Mouse (Mus musculus): Measurements from ENCODE around the gene Clk4. TPM values are rescaled to one million over a fixed set of nuclear protein-coding genes. Genes with fewer than 3 reads are reported as not detected.

Clk4 gene
- polyA plus RNA-seq, 1 experiment, result 0.47 TPM

DNA sequence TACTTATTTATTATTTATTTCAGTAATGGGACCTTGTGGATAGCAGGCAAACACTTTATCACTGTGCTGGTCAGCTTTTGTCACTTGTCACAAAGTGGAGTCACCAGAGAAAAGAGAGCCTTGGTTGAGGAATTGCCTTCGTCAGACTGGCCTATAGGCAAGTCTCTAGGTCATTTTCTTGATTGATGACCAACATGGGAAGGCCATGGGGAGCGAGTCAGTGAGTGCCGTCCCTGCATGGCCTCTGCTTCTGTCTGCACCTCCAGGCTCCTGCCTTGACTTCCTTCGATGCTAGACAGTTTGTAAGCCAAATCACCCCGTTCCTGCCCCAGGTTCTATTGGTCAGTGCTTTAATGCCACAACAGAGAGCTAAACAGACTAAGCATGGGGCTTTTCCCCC, 40.9 kb downstream of the Clk4 start:
- Histone ChIP-seq H3K4me3 (replicated peaks) (no peak overlapping the region), H3K4me1 (ENCODE audit: control insufficient read depth) (no peaks in the 10 kb centered on the region), H3K9me3 (ENCODE audit: control insufficient read depth, low read length) (no peaks in the 10 kb centered on the region), H3K36me3 (ENCODE audit: control insufficient read depth) (no peaks in the 10 kb centered on the region), H3K27me3 (ENCODE audit: control insufficient read depth) (no peaks in the 10 kb centered on the region)
- TF ChIP-seq GATA1 (IDR thresholded peaks at IDR 0.05; ENCODE audit: low read length), result no peak
- TF ChIP-seq TAL1 (IDR thresholded peaks at IDR 0.05; ENCODE audit: low read length), result no peak

DNA sequence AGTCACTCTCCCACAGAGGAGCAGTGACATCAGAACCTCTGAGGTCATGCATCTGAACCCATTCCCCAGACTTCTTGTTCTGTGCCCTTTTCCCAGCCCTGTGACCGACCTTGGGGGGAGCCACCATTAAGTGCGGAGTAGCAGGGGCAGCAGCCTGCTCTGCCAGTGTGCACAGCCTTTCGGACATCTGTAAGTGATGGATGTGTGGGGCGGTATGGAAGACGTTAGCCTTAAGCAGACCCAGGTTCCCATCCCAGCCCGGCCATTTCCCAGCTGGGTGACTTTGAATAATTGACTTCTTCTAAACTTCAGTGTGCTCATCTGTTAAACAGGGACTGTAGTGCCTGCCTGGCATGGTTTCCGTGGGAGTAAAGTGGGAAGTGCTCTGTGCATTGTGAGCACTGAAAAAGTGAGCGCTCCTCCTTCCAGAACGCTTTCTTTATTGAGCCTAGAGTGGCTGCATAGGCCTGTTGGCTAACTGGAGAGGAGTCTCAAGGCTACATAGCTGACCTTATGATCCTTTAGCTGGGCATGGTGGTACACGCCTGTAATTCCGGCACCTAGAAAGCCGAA, 42.5 kb downstream of the Clk4 start:
- Histone ChIP-seq H3K9me3 (ENCODE audit: control insufficient read depth, low read length) (no peaks in the 10 kb centered on the region), H3K36me3 (ENCODE audit: control insufficient read depth) (no peaks in the 10 kb centered on the region), H3K4me3 (replicated peaks) (no peak overlapping the region), H3K27me3 (ENCODE audit: control insufficient read depth) (no peaks in the 10 kb centered on the region), H3K4me1 (ENCODE audit: control insufficient read depth) (no peaks in the 10 kb centered on the region)
- TF ChIP-seq GATA1 (IDR thresholded peaks at IDR 0.05; ENCODE audit: low read length) (no peak), TAL1 (IDR thresholded peaks at IDR 0.05; ENCODE audit: low read length) (no peak)

DNA sequence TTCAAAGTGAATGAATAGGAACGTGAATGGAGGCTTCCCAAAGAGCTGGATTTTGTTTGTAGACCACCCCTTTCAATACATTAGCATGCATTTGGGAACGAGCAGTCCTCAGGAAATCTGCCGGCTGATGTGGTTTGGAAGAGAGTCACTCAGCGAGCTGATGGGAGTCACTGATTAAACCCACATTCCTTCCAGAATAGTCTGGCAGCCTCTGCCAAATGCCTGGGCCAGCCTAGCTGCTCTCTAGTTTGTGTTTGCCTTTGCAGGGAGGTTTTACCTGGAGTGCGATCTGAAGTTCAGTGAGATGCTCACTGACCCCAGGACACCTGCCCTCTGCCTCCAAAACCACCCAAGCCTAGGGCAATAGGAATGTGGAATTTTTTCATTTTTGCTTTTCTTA, 46.8 kb downstream of the Clk4 start:
- Histone ChIP-seq H3K4me3 (replicated peaks) (no peak overlapping the region), H3K9me3 (ENCODE audit: control insufficient read depth, low read length) (no peaks in the 10 kb centered on the region), H3K27me3 (ENCODE audit: control insufficient read depth) (no peaks in the 10 kb centered on the region), H3K4me1 (ENCODE audit: control insufficient read depth) (peaks cover under 1% of the 10 kb centered on the region), H3K36me3 (ENCODE audit: control insufficient read depth) (no peaks in the 10 kb centered on the region)
- no peak for TF ChIP-seq GATA1 (IDR thresholded peaks at IDR 0.05; ENCODE audit: low read length)
- TF ChIP-seq TAL1 (IDR thresholded peaks at IDR 0.05; ENCODE audit: low read length), result no peak

DNA sequence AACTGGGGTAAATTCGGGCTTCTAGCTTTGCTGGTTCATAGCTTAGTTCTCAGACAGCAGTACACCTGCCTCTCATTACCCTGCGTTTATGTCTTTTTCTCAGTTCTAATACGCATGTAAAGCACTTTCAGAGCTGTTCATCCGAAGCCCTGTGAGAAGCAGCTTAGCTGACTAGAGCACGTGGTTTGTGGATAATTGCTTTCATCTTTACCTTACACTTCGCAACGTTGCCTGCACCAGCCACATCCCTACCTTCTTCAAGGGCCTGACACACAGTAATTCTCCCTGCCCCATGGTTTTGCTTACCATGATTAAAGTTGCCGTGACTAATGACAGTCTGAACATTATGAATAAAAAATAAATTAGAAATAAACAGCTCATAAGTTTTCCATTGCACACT, 50.3 kb downstream of the Clk4 start:
- Histone ChIP-seq H3K9me3 (ENCODE audit: control insufficient read depth, low read length) (no peaks in the 10 kb centered on the region), H3K4me3 (replicated peaks) (no peak overlapping the region), H3K27me3 (ENCODE audit: control insufficient read depth) (no peaks in the 10 kb centered on the region), H3K4me1 (ENCODE audit: control insufficient read depth) (peaks cover 2% of the 10 kb centered on the region), H3K36me3 (ENCODE audit: control insufficient read depth) (no peaks in the 10 kb centered on the region)
- TF ChIP-seq TAL1 (IDR thresholded peaks at IDR 0.05; ENCODE audit: low read length) (no peak), GATA1 (IDR thresholded peaks at IDR 0.05; ENCODE audit: low read length) (no peak)

DNA sequence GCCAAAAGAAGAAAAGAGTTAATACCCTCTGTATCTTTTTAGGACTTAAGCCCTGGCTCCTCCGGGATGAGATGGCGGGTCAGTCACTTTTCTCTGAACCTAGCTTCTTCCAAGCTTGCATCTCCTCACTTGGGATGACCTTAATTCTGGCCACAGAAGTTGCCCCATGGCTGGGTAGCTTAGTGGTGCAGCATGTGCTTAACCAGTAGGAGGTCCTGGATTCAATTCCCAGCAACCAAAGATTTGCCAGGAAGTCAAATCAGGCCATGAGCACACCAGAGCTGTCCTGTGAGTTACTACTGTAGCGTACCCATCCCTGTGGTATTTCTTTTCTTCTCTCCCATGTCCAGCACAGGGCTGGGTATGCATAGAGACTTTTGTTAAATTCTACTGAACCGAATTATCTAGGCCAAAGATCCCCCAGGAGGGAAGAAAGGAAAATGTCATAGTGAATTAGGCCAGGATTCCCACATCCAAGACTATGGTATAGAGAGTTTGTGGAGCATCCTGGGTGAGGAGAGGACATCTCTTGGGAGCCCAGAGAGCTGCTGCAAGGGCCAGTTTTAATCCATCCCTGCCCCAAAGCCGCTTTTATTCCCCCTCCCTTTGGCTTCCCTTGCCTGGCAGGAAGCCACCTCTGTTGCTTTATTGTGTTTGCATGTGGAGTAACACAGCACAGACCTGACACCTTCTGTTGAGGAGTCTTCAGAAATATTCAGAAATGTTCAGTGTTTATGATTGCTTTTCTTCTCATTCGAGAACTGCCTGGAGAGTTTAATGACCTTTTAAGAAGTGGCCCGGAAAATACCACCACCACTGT, 54.7 kb downstream of the Clk4 start:
- Histone ChIP-seq H3K4me3 (replicated peaks) (no peak overlapping the region), H3K27me3 (ENCODE audit: control insufficient read depth) (no peaks in the 10 kb centered on the region), H3K4me1 (ENCODE audit: control insufficient read depth) (peaks cover 2% of the 10 kb centered on the region), H3K36me3 (ENCODE audit: control insufficient read depth) (no peaks in the 10 kb centered on the region), H3K9me3 (ENCODE audit: control insufficient read depth, low read length) (peaks cover 2% of the 10 kb centered on the region)
- TF ChIP-seq GATA1 (IDR thresholded peaks at IDR 0.05; ENCODE audit: low read length), result no peak
- TF ChIP-seq TAL1 (IDR thresholded peaks at IDR 0.05; ENCODE audit: low read length), result no peak

DNA sequence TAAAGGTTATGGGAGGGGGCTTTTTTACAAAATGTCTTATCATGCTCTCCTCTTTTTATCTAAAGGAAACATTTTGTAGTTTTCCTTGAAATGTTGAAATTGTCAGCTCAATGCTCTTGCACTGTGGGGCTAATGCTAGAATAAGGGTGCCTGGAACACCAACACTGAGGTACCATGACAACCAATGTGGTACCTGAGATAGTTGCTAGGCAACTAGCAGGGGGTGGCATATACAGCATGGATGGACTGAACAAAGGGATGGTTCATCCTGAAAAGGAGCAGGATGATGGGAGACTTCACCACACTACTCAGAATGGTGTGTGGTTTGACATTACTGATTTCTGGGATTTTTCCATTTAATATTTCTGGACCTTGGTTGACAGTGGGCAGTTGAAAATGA, 59.1 kb downstream of the Clk4 start:
- peaks cover 4% of the 10 kb centered on the region for H3K9me3 ChIP-seq (ENCODE audit: control insufficient read depth, low read length)
- H3K27me3 ChIP-seq (ENCODE audit: control insufficient read depth), result no peaks in the 10 kb centered on the region
- no peak for TF ChIP-seq GATA1 (IDR thresholded peaks at IDR 0.05; ENCODE audit: low read length)
- TF ChIP-seq TAL1 (IDR thresholded peaks at IDR 0.05; ENCODE audit: low read length), result no peak
- H3K4me3 ChIP-seq (replicated peaks), result no peak overlapping the region
- H3K36me3 ChIP-seq (ENCODE audit: control insufficient read depth), result no peaks in the 10 kb centered on the region
- H3K4me1 ChIP-seq (ENCODE audit: control insufficient read depth), result no peaks in the 10 kb centered on the region

DNA sequence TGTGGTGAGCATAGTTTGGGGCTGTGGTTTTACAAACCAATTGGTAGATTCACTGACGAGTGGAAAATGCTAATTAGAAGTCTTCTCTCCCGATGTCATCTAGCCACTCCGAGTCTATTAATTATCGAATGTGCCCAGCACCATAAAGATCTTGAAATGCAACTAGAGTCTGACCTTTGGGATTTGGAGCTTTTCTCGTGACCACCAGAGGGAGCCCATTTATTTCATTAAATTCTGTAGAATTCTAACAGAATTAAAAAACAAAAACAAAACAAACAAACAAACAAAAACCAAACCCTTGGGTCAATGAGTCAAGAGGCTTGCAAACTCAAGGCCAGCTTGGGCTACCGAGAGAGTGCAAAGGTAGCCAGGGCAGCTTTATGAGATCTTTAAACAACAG, 65.4 kb downstream of the Clk4 start:
- TF ChIP-seq TAL1 (IDR thresholded peaks at IDR 0.05; ENCODE audit: low read length) (no peak), GATA1 (IDR thresholded peaks at IDR 0.05; ENCODE audit: low read length) (no peak)
- no peaks in the 10 kb centered on the region for H3K4me1 ChIP-seq (ENCODE audit: control insufficient read depth)

DNA sequence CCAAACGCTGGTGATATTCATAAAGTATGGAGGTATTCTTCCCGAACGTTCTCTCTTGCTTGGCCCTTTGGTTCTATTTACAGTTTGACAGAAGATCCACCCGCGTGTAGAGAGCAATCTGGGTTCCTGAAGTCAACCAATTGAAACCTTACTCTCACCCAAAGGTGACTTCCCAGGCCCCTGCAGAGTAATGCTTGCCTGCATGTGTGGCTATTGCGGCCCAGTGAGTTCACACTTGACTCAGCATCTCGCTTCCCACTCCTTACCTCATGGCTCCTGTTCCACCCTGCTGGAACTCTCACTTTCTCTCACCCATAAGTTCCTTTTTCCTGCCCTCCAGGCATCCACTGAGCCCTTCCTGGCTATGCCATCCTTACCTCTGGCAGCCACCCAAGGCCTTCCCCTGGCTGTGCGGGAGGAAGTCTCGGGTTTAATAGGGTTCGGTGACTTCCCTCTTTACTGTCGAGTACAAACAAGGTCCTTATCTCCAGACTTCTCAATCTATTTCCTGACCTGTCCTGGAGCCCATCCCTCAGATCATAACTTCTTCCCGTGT, 66.9 kb downstream of the Clk4 start:
- Histone ChIP-seq H3K9me3 (ENCODE audit: control insufficient read depth, low read length) (no peaks in the 10 kb centered on the region), H3K4me1 (ENCODE audit: control insufficient read depth) (no peaks in the 10 kb centered on the region), H3K27me3 (ENCODE audit: control insufficient read depth) (no peaks in the 10 kb centered on the region), H3K36me3 (ENCODE audit: control insufficient read depth) (no peaks in the 10 kb centered on the region), H3K4me3 (replicated peaks) (no peak overlapping the region)
- TF ChIP-seq GATA1 (IDR thresholded peaks at IDR 0.05; ENCODE audit: low read length), result no peak

More for the DNA sequence above, 65.4 kb downstream of the Clk4 start:
- Histone ChIP-seq H3K4me3 (replicated peaks) (no peak overlapping the region), H3K27me3 (ENCODE audit: control insufficient read depth) (no peaks in the 10 kb centered on the region), H3K36me3 (ENCODE audit: control insufficient read depth) (no peaks in the 10 kb centered on the region), H3K9me3 (ENCODE audit: control insufficient read depth, low read length) (no peaks in the 10 kb centered on the region)

DNA sequence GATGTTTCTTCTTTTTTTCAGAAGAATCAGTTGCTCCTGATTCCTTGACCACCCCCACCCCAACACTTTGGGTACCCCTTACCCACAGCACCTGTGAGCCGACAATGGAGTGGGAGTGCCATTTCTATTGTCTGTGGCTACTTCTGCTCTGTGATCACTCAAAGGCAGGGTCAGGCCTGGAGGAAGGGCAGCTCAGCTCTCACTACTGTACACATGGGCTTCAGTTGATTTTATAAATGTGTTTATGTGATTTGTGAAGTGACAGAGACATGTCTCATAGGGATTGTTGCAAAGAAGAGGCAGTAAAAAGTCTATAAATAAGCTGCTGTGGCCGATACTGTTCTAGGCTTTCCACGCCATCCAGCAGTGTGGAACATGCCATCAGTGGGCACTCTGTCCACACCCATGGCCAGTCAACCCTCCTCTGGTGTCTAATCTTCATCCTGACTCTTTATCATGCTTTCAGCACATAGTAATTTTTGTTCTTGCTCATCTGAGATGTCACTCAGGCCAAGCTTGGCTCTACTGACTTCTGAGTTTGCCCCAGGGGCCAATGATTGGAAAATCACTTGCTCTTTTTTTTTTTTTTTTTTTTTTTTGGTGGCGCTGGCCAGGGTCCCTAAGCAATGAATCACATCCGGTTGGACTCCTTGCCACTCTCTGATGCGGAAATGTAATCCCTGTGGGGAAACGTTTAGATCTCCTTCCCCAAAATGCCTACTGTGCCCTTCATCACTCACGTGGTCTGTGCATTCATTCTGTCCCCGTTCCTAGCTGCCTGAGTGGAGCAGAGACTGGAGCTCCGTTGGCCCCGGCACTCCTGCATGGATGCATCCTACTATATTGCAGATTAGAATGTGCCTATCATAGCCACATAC, 68.5 kb downstream of the Clk4 start:
- Histone ChIP-seq H3K4me1 (ENCODE audit: control insufficient read depth) (no peaks in the 10 kb centered on the region), H3K27me3 (ENCODE audit: control insufficient read depth) (no peaks in the 10 kb centered on the region), H3K9me3 (ENCODE audit: control insufficient read depth, low read length) (no peaks in the 10 kb centered on the region), H3K36me3 (ENCODE audit: control insufficient read depth) (no peaks in the 10 kb centered on the region), H3K4me3 (replicated peaks) (no peak overlapping the region)
- no peak for TF ChIP-seq TAL1 (IDR thresholded peaks at IDR 0.05; ENCODE audit: low read length)
- no peak for TF ChIP-seq GATA1 (IDR thresholded peaks at IDR 0.05; ENCODE audit: low read length)

Other genes with a start within 250 kb of the Clk4 start
- 0.01 TPM in 1 of 2 replicates, not detected in the other for gene Olfr54, start 247.5 kb upstream of the Clk4 start, polyA plus RNA-seq (2012)
- gene Olfr1375, start 213.6 kb upstream of the Clk4 start, polyA plus RNA-seq (2012), result not detected in 2 replicates
- gene Zfp354a, start 202.5 kb upstream of the Clk4 start, polyA plus RNA-seq (2012), result not detected in 2 replicates
- gene Gm12569, start 41.3 kb upstream of the Clk4 start, polyA plus RNA-seq (2012), result not detected in 2 replicates
- not detected in 2 replicates for gene BC049762, start 1.3 kb downstream of the Clk4 start, polyA plus RNA-seq (2012)
- gene Col23a1, start 28.2 kb downstream of the Clk4 start, polyA plus RNA-seq (2012), result not detected in 2 replicates

Data from erythroblast, embryonic 14.5 days (primary cell).